Mouse (Mus musculus): Measurements from ENCODE around the gene Gm20388. TPM values are rescaled to one million over a fixed set of nuclear protein-coding genes. Genes with fewer than 3 reads are reported as not detected.
"Not testable (repeated sequence)": the region's sequence is repeated elsewhere in the genome, so short reads cannot be mapped to it uniquely, and the experiment has no call there.

Gene Gm20388
- polyA plus RNA-seq, 1 experiment from 2014 or later = 7.4 TPM

DNA sequence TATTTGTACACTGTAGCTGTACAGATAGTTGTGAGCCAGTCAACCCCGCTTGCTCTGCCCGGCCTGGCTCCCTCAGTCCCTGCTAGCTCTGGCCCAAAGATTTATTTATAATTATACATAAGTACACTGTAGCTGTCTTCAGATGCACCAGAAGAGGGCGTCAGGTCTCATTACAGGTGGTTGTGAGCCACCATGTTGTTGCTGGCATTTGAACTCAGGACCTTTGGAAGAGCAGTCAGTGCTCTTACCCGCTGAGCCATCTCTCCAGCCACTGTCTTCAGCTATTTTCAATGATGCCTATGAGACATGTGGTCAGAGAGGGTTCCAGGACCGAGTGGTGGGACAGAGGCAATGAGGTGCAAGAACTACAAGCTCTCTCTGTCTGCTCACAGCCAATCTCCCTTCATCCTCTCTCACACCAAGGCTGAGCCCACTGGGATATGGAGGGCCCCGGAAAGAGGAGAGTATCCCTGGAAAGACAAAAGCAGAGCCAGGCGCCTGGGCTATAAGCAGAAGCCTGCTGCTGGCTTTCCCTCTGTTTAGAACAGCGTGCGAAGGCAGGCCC lies 1757.4 kb downstream of the Gm20388 start:
- WGBS = 77% methylated on average over 9 of the region's 9 CpGs
- ATAC-seq (replicated peaks; ENCODE audit: low FRiP score) = not testable (repeated sequence)

GRCm38 (mm10) chr8:121668553-121668952 lies 1757.9 kb downstream of the Gm20388 start:
- WGBS = 55% methylated on average over 6 of the region's 6 CpGs
- Histone ChIP-seq H3K9ac (no peak overlapping the region), H3K4me1 (peaks cover 28% of the 10 kb centered on the region), H3K4me2 (no peak overlapping the region), H3K36me3 (no peaks in the 10 kb centered on the region), H3K27me3 (no peaks in the 10 kb centered on the region), H3K4me3 (replicated peaks) (no peak overlapping the region), H3K9me3 (replicated peaks) (no peaks in the 10 kb centered on the region), H3K27ac (0 out of 2 replicates have a peak overlapping the region, but pooled peaks have one; percentile 3)
- ATAC-seq (replicated peaks; ENCODE audit: low FRiP score) = no peak

More for the DNA sequence above, 1757.4 kb downstream of the Gm20388 start:
- H3K4me3 ChIP-seq (replicated peaks); H3K27me3 ChIP-seq; H3K36me3 ChIP-seq; H3K4me2 ChIP-seq; H3K9me3 ChIP-seq (replicated peaks); H3K9ac ChIP-seq: not testable (repeated sequence)
- H3K27ac ChIP-seq = 0 out of 2 replicates have a peak overlapping the region, but pooled peaks have one; percentile 3
- peaks cover 28% of the 10 kb centered on the region for H3K4me1 ChIP-seq

DNA sequence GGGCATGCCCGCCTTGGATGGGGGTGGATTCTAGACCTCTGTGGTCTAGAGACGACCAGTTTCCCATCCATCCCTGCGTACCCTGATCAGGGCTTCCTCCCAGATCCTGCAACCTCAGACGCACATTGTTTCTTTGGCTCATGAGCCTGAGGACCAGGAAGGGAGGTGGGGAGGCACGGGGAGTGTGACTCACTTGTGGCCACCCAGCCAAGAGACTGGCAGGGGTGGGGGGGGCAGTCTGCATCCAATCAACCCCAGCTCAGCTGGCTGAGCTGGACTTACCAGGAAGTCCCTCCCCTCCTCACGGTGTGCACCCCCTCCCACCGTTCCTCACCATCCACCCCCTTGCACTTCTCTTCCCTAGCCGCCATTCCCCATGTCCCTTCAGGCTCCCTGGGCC lies 1758.6 kb downstream of the Gm20388 start:
- peak; percentile 23; the same call in 1 of the 2 replicates for ATAC-seq (replicated peaks; ENCODE audit: low FRiP score)
- no peak overlapping the region for H3K9ac ChIP-seq
- WGBS = 18% methylated on average over 8 of the region's 8 CpGs
- no peaks in the 10 kb centered on the region for H3K36me3 ChIP-seq
- H3K9me3 ChIP-seq (replicated peaks) = no peaks in the 10 kb centered on the region
- H3K4me3 ChIP-seq (replicated peaks) = no peak overlapping the region
- H3K4me1 ChIP-seq = peaks cover 28% of the 10 kb centered on the region
- H3K4me2 ChIP-seq = no peak overlapping the region
- H3K27me3 ChIP-seq = no peaks in the 10 kb centered on the region
- H3K27ac ChIP-seq = no peak overlapping the region

- no peak for ATAC-seq (replicated peaks; ENCODE audit: low FRiP score)
- WGBS = 62% methylated on average over 4 of the region's 4 CpGs
- Histone ChIP-seq H3K4me3 (replicated peaks) (no peak overlapping the region), H3K27me3 (no peaks in the 10 kb centered on the region), H3K36me3 (no peaks in the 10 kb centered on the region), H3K4me2 (no peak overlapping the region), H3K4me1 (peaks cover 10% of the 10 kb centered on the region), H3K9me3 (replicated peaks) (no peaks in the 10 kb centered on the region), H3K9ac (no peak overlapping the region), H3K27ac (no peak overlapping the region)
These were observed 1762.5 kb downstream of the Gm20388 start for GRCm38 (mm10) chr8:121673153-121673552.

DNA sequence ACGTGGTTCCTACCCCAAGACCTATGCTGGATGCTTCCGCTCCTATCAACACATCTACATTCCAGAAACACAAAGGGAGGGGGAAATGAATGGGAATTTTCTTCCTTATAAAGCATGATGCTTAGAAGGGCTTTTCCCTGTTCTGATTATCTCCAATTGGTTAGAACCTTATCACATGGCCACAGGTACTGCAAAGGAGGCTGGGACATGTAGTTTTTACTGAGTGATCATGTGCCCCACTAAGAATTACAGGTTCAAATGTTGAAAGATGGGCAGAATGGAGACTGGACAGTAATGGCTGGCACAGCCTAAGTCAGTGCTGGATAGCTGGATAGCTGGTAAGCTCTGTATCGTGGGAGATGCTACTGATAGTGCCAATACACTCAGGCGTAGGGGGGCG lies 1763.3 kb downstream of the Gm20388 start:
- Histone ChIP-seq H3K4me1 (peaks cover 6% of the 10 kb centered on the region), H3K9ac (no peak overlapping the region), H3K4me3 (replicated peaks) (no peak overlapping the region), H3K36me3 (no peaks in the 10 kb centered on the region), H3K27ac (no peak overlapping the region), H3K9me3 (replicated peaks) (no peaks in the 10 kb centered on the region), H3K27me3 (no peaks in the 10 kb centered on the region), H3K4me2 (no peak overlapping the region)
- ATAC-seq (replicated peaks; ENCODE audit: low FRiP score) = no peak
- WGBS = 74% methylated on average over 5 of the region's 5 CpGs

- WGBS = 63% methylated on average over 5 of the region's 5 CpGs
These were observed 1763.9 kb downstream of the Gm20388 start for GRCm38 (mm10) chr8:121674524-121674923.

GRCm38 (mm10) chr8:121675161-121675560 lies 1764.5 kb downstream of the Gm20388 start:
- Histone ChIP-seq H3K4me1 (no peaks in the 10 kb centered on the region), H3K27me3 (no peaks in the 10 kb centered on the region), H3K4me2 (no peak overlapping the region), H3K9ac (no peak overlapping the region), H3K27ac (no peak overlapping the region), H3K9me3 (replicated peaks) (no peaks in the 10 kb centered on the region), H3K4me3 (replicated peaks) (no peak overlapping the region), H3K36me3 (no peaks in the 10 kb centered on the region)
- WGBS = 78% methylated on average over 3 of the region's 3 CpGs
- no peak for ATAC-seq (replicated peaks; ENCODE audit: low FRiP score)

More at GRCm38 (mm10) chr8:121674524-121674923, 1763.9 kb downstream of the Gm20388 start:
- Histone ChIP-seq H3K9ac (no peak overlapping the region), H3K9me3 (replicated peaks) (no peaks in the 10 kb centered on the region), H3K4me3 (replicated peaks) (no peak overlapping the region), H3K36me3 (no peaks in the 10 kb centered on the region), H3K4me1 (no peaks in the 10 kb centered on the region), H3K4me2 (no peak overlapping the region), H3K27me3 (no peaks in the 10 kb centered on the region), H3K27ac (no peak overlapping the region)
- ATAC-seq (replicated peaks; ENCODE audit: low FRiP score) = no peak

GRCm38 (mm10) chr8:121675701-121676100 lies 1765.1 kb downstream of the Gm20388 start:
- Histone ChIP-seq H3K4me1 (no peaks in the 10 kb centered on the region), H3K36me3 (no peaks in the 10 kb centered on the region), H3K4me3 (replicated peaks) (no peak overlapping the region), H3K4me2 (peak overlapping the region; percentile 1; the same call in 1 of the 2 replicates), H3K27me3 (no peaks in the 10 kb centered on the region), H3K27ac (no peak overlapping the region), H3K9me3 (replicated peaks) (no peaks in the 10 kb centered on the region), H3K9ac (no peak overlapping the region)
- no peak for ATAC-seq (replicated peaks; ENCODE audit: low FRiP score)
- 42% methylated on average over 20 of the region's 20 CpGs for WGBS

DNA sequence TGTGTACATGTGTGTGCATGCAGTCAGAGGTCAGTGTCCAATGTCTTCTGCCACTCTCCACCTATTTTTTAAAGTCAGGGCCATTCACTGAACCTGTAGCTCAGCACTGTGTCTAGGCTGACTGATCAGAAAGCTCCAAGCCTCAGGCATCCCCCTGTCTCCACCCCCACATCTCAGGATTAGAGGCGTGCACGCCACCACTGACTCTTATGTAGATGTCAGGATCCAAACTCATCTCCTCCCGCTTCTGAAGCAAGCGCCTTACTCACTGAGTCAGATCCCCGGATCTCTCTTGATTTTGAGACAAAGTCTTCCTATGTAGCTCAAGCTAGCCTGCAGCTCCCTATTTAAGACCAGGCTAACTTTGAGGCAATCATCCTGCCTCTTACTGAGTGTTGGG lies 1768.1 kb downstream of the Gm20388 start:
- no peaks in the 10 kb centered on the region for H3K36me3 ChIP-seq
- no peaks in the 10 kb centered on the region for H3K9me3 ChIP-seq (replicated peaks)
- 64% methylated on average over 5 of the region's 5 CpGs for WGBS
- H3K4me3 ChIP-seq (replicated peaks) = no peak overlapping the region
- H3K27ac ChIP-seq = no peak overlapping the region
- H3K4me2 ChIP-seq = no peak overlapping the region
- H3K27me3 ChIP-seq = no peaks in the 10 kb centered on the region
- no peaks in the 10 kb centered on the region for H3K4me1 ChIP-seq
- no peak for ATAC-seq (replicated peaks; ENCODE audit: low FRiP score)
- no peak overlapping the region for H3K9ac ChIP-seq

DNA sequence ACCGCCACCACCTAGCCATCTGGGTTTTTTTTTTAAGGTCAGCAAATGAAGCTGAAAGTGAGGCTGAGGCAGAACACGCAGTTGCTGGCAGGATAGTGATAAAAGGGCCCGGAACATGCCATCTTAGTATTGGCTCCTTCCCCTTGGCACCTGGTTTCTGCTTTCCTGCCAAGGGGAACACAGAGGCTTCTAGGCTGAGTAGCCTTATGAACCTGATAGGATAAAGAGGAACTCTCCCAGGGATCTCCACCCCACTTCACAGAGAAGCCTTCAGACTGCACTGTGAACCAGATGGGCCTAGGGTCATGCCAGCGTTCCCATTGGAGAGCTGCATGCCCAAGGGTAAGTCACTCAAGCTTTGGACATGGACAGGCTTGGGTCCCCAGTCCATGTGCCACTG lies 1770.3 kb downstream of the Gm20388 start:
- Histone ChIP-seq H3K9me3 (replicated peaks) (no peaks in the 10 kb centered on the region), H3K4me1 (no peaks in the 10 kb centered on the region), H3K36me3 (no peaks in the 10 kb centered on the region), H3K9ac (no peak overlapping the region), H3K4me2 (no peak overlapping the region), H3K27me3 (no peaks in the 10 kb centered on the region), H3K4me3 (replicated peaks) (no peak overlapping the region), H3K27ac (no peak overlapping the region)
- ATAC-seq (replicated peaks; ENCODE audit: low FRiP score) = no peak
- WGBS = 87% methylated on average over 4 of the region's 4 CpGs

GRCm38 (mm10) chr8:121681457-121681856 lies 1770.8 kb downstream of the Gm20388 start:
- ATAC-seq (replicated peaks; ENCODE audit: low FRiP score) = no peak

DNA sequence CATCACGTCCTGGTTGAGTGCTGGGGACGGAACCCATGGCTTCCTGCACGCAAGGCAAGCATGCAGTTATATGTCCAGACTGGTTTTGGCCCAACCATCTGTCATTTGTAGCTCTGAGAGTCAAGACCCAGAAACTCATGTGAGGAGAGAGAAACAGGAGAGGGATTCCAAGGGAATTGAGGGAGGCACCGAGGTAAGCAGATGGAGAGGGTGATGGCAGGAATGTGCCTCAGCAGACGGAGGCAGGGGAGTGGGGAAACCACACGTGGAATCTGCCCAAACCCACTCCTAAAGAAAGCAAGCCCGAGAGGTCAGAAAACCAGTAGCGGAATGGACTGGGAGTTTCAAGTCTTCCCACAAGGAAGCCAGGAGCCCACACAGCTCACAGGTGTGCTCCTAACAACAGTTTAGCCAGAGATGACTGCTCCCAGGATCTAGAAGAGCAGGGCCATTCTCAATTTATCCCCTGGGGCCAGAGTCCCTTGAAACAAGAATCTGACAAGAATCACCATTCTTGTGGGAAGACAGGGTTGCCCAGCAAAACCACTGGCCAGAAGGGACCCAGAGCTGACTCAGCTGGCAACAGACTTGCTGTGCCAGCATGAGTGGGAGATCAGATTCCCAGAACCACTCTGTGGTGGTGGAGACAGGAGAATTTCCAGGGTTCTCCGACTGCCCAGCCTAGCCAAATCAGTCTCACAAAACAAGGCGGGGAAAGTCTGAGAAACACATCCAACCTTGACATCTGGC lies 1772.6 kb downstream of the Gm20388 start:
- no peak overlapping the region for H3K4me2 ChIP-seq
- no peak overlapping the region for H3K27ac ChIP-seq
- H3K27me3 ChIP-seq = no peaks in the 10 kb centered on the region
- no peak for ATAC-seq (replicated peaks; ENCODE audit: low FRiP score)
- peaks cover 10% of the 10 kb centered on the region for H3K4me1 ChIP-seq
- no peaks in the 10 kb centered on the region for H3K36me3 ChIP-seq
- H3K4me3 ChIP-seq (replicated peaks) = no peak overlapping the region
- H3K9ac ChIP-seq = no peak overlapping the region
- no peaks in the 10 kb centered on the region for H3K9me3 ChIP-seq (replicated peaks)
- 63% methylated on average over 10 of the region's 10 CpGs for WGBS

More at GRCm38 (mm10) chr8:121681457-121681856, 1770.8 kb downstream of the Gm20388 start:
- Histone ChIP-seq H3K4me1 (no peaks in the 10 kb centered on the region), H3K4me2 (no peak overlapping the region), H3K27me3 (no peaks in the 10 kb centered on the region), H3K9ac (no peak overlapping the region), H3K9me3 (replicated peaks) (no peaks in the 10 kb centered on the region), H3K36me3 (no peaks in the 10 kb centered on the region), H3K4me3 (replicated peaks) (no peak overlapping the region), H3K27ac (no peak overlapping the region)
- 72% methylated on average over 10 of the region's 10 CpGs for WGBS
